Mouse (Mus musculus): Measurements from ENCODE around the gene Cd302.

The Cd302 gene

GRCm38 (mm10) chr2:60252782-60253181 lies 31.5 kb downstream of the Cd302 start:
- 77% methylated on average over 4 of the region's 4 CpGs for WGBS

DNA sequence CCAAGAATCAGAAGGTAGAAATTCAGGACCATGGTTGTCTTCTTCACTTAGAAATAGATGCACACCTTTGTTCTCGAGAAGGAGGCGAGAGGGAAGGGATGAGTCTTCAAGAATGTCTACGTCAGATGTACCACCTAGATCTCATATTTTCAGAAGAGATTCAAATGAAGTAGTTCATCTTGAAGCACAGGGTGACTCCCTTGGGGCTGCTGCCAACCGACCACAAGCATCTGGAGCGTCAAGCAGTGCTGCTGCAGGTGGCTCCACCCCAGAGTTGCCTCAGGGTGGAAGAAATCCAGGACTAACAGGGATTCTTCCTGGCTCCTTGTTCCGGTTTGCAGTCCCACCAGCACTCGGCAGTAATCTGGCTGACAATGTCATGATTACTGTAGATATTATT lies 49.8 kb downstream of the Cd302 start:
- WGBS, result 61% methylated on average over 7 of the region's 7 CpGs

DNA sequence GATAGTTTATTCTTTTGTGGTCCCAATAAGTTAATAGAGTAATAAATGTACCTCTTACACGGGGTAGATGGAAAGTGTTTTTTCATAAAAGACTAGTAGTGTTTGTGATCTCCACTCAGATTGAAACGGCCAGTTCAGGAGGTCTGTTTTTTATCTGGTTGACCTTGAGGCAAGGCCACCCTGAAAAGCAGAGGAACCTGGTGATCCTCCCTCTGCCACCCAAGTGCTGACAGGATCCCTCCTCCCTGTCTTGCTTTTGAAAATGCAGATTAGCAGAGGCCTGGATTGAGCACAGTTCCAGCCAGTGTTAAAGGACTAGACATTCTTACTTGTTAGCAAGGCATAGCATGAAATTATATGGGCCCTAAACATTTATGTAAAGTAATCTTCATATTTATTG lies 51.1 kb downstream of the Cd302 start:
- WGBS, result 65% methylated on average over 2 of the region's 2 CpGs

GRCm38 (mm10) chr2:60230361-60230760 lies 53.9 kb downstream of the Cd302 start:
- 81% methylated on average over 2 of the region's 2 CpGs for WGBS

DNA sequence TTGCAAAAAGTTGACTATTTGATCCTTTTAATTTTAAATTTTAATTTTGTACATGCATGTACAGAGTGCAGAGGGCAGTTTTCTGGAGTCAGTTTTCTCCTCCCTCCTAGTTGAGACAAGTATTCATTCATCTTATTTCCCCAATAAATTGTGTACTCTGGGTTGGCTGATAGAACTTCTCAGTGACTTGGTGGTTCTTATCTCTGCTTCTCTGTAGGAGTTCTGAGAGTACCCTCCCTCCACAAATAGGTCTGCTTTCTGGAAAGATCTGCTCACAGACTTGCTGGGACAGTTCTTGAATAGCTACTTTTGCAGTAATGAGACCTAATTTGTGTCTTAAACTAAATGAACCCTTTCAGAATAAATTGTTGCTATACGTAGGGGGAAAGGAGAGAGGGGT lies 55.8 kb downstream of the Cd302 start:
- WGBS, result 51% methylated on average over 1 of the region's 1 CpGs

DNA sequence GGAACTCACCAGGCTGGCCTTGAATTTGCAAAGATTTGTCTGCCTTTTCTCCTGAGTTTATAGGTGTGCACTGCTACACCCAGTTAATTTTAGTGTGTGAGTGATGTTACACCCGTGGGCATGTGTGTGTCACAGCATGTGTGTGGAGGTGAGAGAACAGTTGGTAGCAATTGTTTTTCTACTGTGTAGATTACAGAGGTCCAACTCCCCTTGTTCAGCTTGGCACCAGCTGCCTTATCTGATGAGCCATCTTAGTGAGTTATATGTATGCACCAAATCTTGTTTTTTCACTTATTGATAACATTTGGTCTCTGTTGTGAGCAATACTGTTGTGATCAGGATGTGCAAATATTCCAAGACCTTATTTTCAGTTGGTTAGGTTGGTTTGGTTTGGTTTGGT lies 60.8 kb downstream of the Cd302 start:
- 20% methylated on average over 1 of the region's 1 CpGs for WGBS

- 73% methylated on average over 2 of the region's 2 CpGs for WGBS
Observed at GRCm38 (mm10) chr2:60221954-60222353, 62.3 kb downstream of the Cd302 start.

DNA sequence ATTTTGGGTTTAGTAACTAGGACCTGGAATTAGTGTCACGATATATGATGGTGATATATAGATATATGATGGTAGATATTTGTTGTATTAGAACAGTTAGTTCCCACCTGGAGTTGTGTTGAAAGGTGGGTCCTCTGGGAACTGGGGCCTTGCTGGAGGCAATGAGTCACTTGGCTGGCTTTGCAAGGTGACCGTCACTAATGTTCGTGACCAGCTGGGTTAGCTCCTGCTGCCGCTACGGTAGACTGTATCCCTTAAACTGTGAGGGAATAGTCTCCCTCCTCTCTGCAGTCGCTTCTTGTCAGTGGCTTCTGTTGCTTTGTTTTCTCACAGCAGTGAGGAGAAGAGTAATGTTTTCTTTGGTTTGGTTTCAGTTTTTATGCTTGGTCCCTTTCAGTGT lies 63.1 kb downstream of the Cd302 start:
- WGBS, result 45% methylated on average over 6 of the region's 6 CpGs

GRCm38 (mm10) chr2:60217620-60218019 lies 66.7 kb downstream of the Cd302 start:
- WGBS, result 44% methylated on average over 6 of the region's 6 CpGs

DNA sequence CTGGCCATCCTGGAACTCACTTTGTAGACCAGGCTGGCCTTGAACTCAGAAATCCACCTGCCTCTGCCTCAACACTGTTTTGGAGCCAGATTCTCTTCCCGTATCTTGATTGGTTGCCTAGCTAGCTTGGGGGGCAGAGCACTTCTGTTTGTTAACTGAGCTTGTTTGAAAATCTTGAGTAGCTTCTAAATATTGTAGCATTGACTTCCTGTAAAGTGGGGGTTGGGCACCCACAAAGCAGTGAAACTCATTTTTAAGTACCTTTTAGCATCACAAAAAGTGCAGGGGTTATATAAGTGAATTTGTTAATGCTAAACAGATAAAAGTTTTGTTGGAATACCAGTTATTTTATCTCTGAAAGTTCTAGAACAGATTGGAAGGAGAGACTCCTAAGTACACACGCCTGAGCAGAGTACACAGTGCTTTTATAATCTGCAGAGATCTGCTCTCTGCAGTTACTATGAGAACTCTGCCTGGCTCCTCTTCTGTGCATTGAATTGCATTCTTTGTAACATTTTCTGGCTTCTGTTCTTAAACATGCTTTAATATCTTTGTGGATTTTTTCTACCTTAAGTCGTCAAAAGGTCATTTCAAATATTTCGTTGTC lies 67.6 kb downstream of the Cd302 start:
- WGBS, result 39% methylated on average over 4 of the region's 4 CpGs

DNA sequence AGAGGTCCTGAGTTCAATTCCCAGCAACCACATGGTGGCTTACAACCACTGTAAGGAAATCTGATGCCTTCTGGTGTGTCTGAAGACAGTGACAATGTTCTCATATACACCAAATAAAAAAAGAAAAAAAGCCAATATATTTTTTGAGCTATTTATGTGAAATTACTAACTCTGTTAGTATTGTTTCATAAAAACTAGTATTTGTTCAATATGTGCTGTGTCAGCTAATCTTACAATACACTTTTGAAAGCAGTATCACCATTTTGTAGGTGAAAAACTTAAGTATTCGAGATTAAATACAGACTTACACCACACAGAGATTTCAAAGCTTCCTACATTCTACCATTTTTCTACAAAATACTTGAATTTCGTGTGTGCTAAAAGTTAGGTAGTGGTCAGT lies 69.6 kb downstream of the Cd302 start:
- WGBS, result 89% methylated on average over 2 of the region's 2 CpGs

DNA sequence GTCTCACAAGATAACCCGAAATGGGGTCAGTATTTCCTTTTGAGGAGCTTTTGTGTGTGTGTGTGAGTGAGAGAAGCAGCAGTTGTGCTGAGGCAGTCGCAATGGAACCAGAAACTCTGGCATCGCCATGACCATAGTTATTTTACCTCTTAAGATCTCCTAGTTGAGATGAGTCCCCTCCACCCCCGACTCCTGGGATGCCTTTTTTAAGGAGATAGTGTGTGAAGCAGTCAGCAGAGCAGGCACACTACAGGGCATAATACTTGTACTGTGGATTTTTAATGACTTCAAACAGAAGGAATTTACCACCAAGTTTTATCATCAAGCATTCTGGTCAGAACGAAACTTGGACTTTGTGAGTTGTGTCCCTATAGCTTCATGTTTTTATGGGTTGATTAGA lies 73.5 kb downstream of the Cd302 start:
- 5% methylated on average over 5 of the region's 5 CpGs for WGBS

DNA sequence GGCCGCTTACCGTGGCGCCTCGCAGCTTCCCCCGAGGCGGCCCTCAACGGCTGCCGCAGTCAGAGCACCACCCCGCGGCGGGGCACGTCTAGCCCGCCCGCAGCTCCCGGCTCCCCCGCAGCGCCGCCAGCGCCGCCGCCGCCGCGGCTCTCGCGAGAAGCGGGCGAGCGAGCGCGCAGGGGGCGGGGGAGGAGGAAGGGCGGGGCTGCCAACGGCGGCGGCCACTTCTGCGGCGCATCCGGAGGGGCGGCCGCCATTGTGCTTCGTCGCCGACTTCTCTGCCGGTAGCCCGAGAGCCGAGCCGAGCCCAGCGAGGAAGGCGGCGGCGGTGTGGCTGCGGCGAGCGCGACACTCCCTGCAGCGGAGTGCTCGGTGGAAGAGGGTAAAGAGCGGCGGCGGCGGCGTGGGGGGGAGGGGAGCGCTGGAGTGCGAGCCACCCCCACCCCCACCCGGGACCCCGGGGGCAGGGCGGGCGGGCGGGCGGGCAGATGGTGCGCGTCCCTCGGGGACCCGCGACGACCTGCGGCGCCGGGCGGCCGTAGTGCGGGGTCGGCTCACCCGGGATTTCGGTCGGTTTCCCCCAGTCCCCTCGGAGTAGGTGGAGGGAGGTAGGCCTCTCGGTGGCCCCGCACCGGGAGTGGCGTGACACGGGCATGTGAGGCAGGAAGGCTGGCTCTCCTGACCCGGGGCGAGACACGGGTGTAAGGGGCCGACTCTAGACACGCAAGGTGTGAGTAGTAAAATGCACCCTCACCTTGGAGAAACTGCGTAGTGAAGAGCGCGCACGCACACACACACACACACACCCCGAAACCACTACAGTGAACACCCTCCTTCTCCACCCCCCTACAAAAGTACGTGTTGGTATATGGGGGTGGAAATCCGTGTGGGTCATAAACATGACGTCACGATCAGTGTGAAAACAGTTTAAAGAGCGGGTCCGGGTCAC lies 74.3 kb downstream of the Cd302 start, which contains the start of the genes Baz2b and March7:
Gene Baz2b, minus strand, starts transcription at position 137 of the 949 bp plus-strand sequence.
Gene March7, plus strand, starts transcription at position 185 of the 949 bp plus-strand sequence.
- under 1% methylated on average over 95 of the region's 109 CpGs for WGBS

DNA sequence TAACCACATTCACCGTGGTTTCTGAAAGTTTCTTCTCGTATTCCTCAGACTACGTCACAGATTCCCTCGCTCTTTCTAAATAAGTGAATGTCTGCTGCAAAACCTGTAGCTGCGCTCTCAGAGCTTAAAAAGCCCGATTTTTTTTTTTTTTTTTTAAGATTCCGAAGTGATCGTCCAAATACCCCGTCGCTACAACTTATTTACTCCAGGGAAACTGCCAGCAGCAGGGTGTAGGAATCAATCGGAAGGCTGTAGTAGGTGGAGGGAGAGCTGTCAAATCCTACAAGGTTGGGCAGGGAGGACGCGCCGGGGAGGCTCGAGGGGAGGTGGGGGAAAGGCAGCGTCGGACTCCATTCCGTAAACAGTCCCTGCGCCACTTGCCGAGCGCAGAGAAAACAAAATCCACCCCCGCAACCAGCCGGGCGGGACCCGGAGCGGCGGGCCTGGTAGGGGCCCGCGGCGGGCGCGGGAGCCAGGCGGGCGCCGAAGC lies 75.1 kb downstream of the Cd302 start:
- WGBS, result 1% methylated on average over 35 of the region's 35 CpGs

- 84% methylated on average over 6 of the region's 6 CpGs for WGBS
Observed at GRCm38 (mm10) chr2:60205795-60206194, 78.5 kb downstream of the Cd302 start.

DNA sequence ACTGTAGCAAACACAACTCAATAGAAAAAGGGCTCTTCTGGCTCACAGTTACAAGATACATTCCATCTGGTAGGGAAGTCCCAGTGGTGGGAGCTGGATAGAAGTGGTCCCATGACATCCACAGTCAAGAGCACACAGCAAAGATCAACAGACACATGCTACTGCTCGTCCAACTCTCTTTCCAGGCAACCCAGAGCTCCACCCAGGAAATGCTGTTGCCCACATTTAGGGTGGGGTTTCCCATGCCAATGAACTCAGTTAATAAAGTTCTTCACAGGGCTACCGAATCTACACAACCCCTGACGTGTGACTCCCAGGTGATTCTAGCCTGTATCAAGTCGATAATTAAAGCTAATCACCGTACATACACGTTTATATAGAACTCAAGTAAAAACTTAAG lies 80.1 kb downstream of the Cd302 start:
- 89% methylated on average over 6 of the region's 6 CpGs for WGBS

DNA sequence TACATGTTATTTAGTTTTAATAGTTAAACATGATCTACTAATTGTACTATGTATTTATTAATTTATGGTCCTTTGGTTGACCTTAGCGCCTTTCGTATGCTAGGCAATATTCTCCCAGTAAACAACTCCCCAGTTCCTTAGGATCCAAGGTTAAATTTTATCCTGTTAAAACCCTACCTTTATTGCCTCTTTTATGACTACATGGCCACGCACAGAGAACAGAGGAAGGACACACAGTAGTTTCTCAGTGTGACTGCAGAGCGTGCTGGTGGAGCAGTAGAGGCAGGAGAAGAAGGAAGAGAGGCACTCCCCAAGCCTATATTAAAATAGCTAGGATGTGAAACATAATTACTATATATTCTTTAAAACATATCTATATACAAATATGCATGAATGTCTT lies 80.6 kb downstream of the Cd302 start:
- 94% methylated on average over 4 of the region's 4 CpGs for WGBS

GRCm38 (mm10) chr2:60202900-60203530 lies 81.3 kb downstream of the Cd302 start:
- WGBS, result 92% methylated on average over 8 of the region's 8 CpGs

Measured in cerebral cortex, adult 2 months (tissue).